Mouse (Mus musculus): ENCODE results near the gene Irf6.

DNA sequence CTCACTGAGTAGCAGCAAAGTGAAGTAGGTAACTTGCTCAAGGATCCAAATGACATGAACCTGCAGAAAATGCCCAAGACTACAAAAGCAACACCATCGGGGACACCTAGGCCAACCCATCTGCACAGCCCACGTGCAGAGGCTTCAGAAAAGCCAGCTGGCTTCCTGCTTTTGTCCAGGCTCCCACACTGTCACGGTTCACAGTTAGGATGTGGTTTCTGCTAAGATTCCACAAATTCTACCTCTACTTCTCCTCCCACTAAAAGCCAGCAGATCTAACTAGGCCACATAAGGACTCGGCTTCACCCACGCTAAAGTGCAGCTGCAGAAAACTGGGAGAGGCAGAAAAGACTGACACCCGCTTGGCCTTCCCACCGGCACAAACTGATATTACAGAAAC, 30.1 kb upstream of the Irf6 start:
- TF ChIP-seq CTCF (IDR thresholded peaks at IDR 0.05; ENCODE audit: extremely low read depth, insufficient read depth, insufficient read length, insufficient replicate concordance), result no peak
- no peak for TF ChIP-seq POLR2A (IDR thresholded peaks at IDR 0.05; ENCODE audit: low read depth, low read length)

Data from spleen, adult 2 months (tissue).